Mouse (Mus musculus): Measurements from ENCODE around the gene Siglec1.
A peak's percentile ranks its signal among the peaks of the same experiment; 100 is the strongest.

Gene Siglec1

GRCm38 (mm10) chr2:131097087-131097486 lies 10.5 kb upstream of the Siglec1 start:
- DNase-seq (ENCODE audit: low read depth, low spot score) = no peak

GRCm38 (mm10) chr2:131096101-131096795 lies 9.7 kb upstream of the Siglec1 start:
- DNase-seq (ENCODE audit: low read depth, low spot score) = peak; percentile 39

GRCm38 (mm10) chr2:131094823-131095222 lies 8.3 kb upstream of the Siglec1 start:
- no peak for DNase-seq (ENCODE audit: low read depth, low spot score)

- no peak for DNase-seq (ENCODE audit: low read depth, low spot score)
These were observed 7.0 kb upstream of the Siglec1 start for GRCm38 (mm10) chr2:131093577-131093976.

- DNase-seq (ENCODE audit: low read depth, low spot score) = no peak
These were observed 4.3 kb upstream of the Siglec1 start for GRCm38 (mm10) chr2:131090852-131091251.

- no peak for DNase-seq (ENCODE audit: low read depth, low spot score)
These were observed 3.1 kb upstream of the Siglec1 start for GRCm38 (mm10) chr2:131089634-131090033.

GRCm38 (mm10) chr2:131088581-131088980 lies 2.0 kb upstream of the Siglec1 start:
- DNase-seq (ENCODE audit: low read depth, low spot score) = no peak

GRCm38 (mm10) chr2:131084206-131084605 lies 2.4 kb downstream of the Siglec1 start:
- DNase-seq (ENCODE audit: low read depth, low spot score) = no peak

- DNase-seq (ENCODE audit: low read depth, low spot score) = no peak
These were observed 6.1 kb downstream of the Siglec1 start for GRCm38 (mm10) chr2:131080507-131080906.

GRCm38 (mm10) chr2:131072536-131072935 lies 14.0 kb downstream of the Siglec1 start:
- no peak for DNase-seq (ENCODE audit: low read depth, low spot score)

- DNase-seq (ENCODE audit: low read depth, low spot score) = no peak
These were observed 19.1 kb downstream of the Siglec1 start for GRCm38 (mm10) chr2:131067481-131067880.

- DNase-seq (ENCODE audit: low read depth, low spot score) = no peak
These were observed 20.2 kb downstream of the Siglec1 start for GRCm38 (mm10) chr2:131066342-131066741.

- DNase-seq (ENCODE audit: low read depth, low spot score) = no peak
These were observed 23.1 kb downstream of the Siglec1 start, which contains the start of gene Adam33 for GRCm38 (mm10) chr2:131063404-131063864. Gene Adam33 (minus strand): TSS chr2:131063814.

- no peak for DNase-seq (ENCODE audit: low read depth, low spot score)
These were observed 25.0 kb downstream of the Siglec1 start for GRCm38 (mm10) chr2:131061607-131062006.

GRCm38 (mm10) chr2:131060784-131061183 lies 25.8 kb downstream of the Siglec1 start:
- DNase-seq (ENCODE audit: low read depth, low spot score) = no peak

GRCm38 (mm10) chr2:131059781-131060540 lies 26.6 kb downstream of the Siglec1 start:
- DNase-seq (ENCODE audit: low read depth, low spot score) = no peak

- DNase-seq (ENCODE audit: low read depth, low spot score) = no peak
These were observed 27.2 kb downstream of the Siglec1 start for GRCm38 (mm10) chr2:131059377-131059776.

GRCm38 (mm10) chr2:131058672-131059071 lies 27.9 kb downstream of the Siglec1 start:
- DNase-seq (ENCODE audit: low read depth, low spot score) = no peak

GRCm38 (mm10) chr2:131056191-131056590 lies 30.4 kb downstream of the Siglec1 start:
- DNase-seq (ENCODE audit: low read depth, low spot score) = peak; percentile 61

- DNase-seq (ENCODE audit: low read depth, low spot score) = peak; percentile 78
These were observed 30.9 kb downstream of the Siglec1 start for GRCm38 (mm10) chr2:131055631-131056030.

- DNase-seq (ENCODE audit: low read depth, low spot score) = no peak
These were observed 31.8 kb downstream of the Siglec1 start for GRCm38 (mm10) chr2:131054646-131055264.

All from WW6 (cell line).